Mouse (Mus musculus): ENCODE results near the gene Frmd5.

DNA sequence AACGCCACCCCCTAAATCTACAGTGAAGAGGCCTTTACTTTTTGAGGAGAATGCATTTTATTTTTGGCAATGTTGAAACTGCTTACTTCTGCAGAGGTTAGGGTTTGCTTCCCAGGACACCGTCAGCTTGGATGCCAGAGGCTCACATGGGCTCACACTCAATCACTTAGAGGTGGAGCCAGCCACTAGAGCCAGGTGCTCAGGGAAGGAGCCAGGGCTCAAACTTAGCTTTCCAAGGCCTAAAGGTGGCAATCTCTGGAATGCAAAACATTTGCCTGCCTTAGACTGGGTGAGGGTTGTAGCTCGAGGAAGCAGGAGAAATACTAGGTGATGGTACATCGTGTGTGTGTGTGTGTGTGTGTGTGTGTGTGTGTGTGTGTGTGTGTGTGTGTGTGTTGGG, 174.8 kb downstream of the Frmd5 start:
- TF ChIP-seq POLR2A (IDR thresholded peaks at IDR 0.05; ENCODE audit: low read depth, low read length) = no peak
- TF ChIP-seq CTCF (IDR thresholded peaks at IDR 0.05; ENCODE audit: extremely low read depth, insufficient read length, insufficient replicate concordance, low read depth, low read length) = no peak
